Mouse (Mus musculus): ENCODE data around the gene Zdhhc14. TPM values are rescaled to one million over a fixed set of nuclear protein-coding genes. Genes with fewer than 3 reads are reported as not detected.

The Zdhhc14 gene
- polyA plus RNA-seq, 1 experiment from 2014 or later = 2.2 TPM

- Histone ChIP-seq H3K27me3 (no peaks in the 10 kb centered on the region), H3K27ac (no peak overlapping the region), H3K36me3 (no peaks in the 10 kb centered on the region), H3K9me3 (no peaks in the 10 kb centered on the region), H3K9ac (replicated peaks) (no peak overlapping the region), H3K4me3 (replicated peaks) (no peak overlapping the region), H3K4me2 (no peak overlapping the region), H3K4me1 (replicated peaks) (peaks cover 3% of the 10 kb centered on the region; the same call in 1 of the 2 replicates)
- ATAC-seq (ENCODE audit: insufficient number of reproducible peaks, insufficient read depth, low FRiP score, low TSS enrichment, low read depth) = no peak
- 70% methylated on average over 7 of the region's 7 CpGs for WGBS
These were observed 14.2 kb downstream of the Zdhhc14 start for GRCm38 (mm10) chr17:5506553-5506952.

DNA sequence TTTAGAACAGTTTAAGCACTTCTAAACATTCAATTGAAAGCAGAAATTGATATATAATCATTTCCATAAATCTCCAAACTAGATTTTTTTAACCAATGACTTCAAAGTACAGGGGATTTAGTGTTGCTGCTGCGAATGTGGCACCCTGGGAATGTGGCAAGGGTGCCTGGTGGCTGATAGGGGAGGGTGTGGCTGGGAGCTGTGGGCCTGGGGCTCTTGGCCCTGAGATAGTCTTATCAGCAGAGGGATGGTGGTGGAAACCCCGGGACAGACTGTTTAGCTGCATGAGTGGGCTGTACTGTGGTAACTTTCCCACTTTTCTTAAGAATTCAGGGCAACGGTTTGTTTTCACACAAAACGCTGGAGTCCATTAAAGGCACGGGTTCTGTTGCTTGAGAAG, 14.6 kb downstream of the Zdhhc14 start:
- 66% methylated on average over 5 of the region's 5 CpGs for WGBS
- Histone ChIP-seq H3K4me2 (no peak overlapping the region), H3K4me1 (replicated peaks) (peaks cover 3% of the 10 kb centered on the region; the same call in 1 of the 2 replicates), H3K4me3 (replicated peaks) (no peak overlapping the region), H3K27me3 (no peaks in the 10 kb centered on the region), H3K36me3 (no peaks in the 10 kb centered on the region), H3K9me3 (no peaks in the 10 kb centered on the region), H3K9ac (replicated peaks) (no peak overlapping the region), H3K27ac (no peak overlapping the region)
- ATAC-seq (ENCODE audit: insufficient number of reproducible peaks, insufficient read depth, low FRiP score, low TSS enrichment, low read depth) = no peak

- Histone ChIP-seq H3K36me3 (no peaks in the 10 kb centered on the region), H3K9me3 (no peaks in the 10 kb centered on the region), H3K9ac (replicated peaks) (no peak overlapping the region), H3K4me1 (replicated peaks) (peaks cover 3% of the 10 kb centered on the region; the same call in 1 of the 2 replicates), H3K4me3 (replicated peaks) (no peak overlapping the region), H3K27me3 (no peaks in the 10 kb centered on the region), H3K27ac (no peak overlapping the region), H3K4me2 (no peak overlapping the region)
- 88% methylated on average over 4 of the region's 4 CpGs for WGBS
- no peak for ATAC-seq (ENCODE audit: insufficient number of reproducible peaks, insufficient read depth, low FRiP score, low TSS enrichment, low read depth)
These were observed 15.7 kb downstream of the Zdhhc14 start for GRCm38 (mm10) chr17:5508030-5508429.

DNA sequence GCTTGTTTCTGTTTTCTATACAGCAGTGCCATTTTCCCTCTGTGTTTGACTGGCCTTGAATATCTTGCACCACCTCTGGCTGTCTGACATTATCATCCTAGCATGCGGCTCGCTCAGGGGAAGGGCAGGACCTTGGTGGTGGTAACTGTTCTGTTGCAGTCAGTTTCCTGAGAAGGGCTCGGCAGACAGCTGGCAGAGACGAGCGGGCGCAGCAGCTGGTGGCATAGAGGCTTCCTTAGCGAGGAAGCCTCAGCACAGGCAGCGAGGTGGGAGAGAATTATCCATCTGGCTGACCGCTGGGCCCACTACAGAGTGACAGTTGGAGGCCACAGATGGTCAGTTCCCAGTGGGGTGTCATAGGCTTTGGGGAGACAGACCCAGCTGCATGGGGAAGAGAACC, 18.2 kb downstream of the Zdhhc14 start:
- H3K27me3 ChIP-seq = no peaks in the 10 kb centered on the region
- WGBS = 87% methylated on average over 9 of the region's 9 CpGs
- H3K9ac ChIP-seq (replicated peaks) = no peak overlapping the region
- no peak overlapping the region for H3K4me3 ChIP-seq (replicated peaks)
- H3K4me1 ChIP-seq (replicated peaks) = peaks cover 3% of the 10 kb centered on the region; the same call in 1 of the 2 replicates
- no peaks in the 10 kb centered on the region for H3K9me3 ChIP-seq
- no peak overlapping the region for H3K4me2 ChIP-seq
- no peak overlapping the region for H3K27ac ChIP-seq
- H3K36me3 ChIP-seq = no peaks in the 10 kb centered on the region
- ATAC-seq (ENCODE audit: insufficient number of reproducible peaks, insufficient read depth, low FRiP score, low TSS enrichment, low read depth) = no peak

DNA sequence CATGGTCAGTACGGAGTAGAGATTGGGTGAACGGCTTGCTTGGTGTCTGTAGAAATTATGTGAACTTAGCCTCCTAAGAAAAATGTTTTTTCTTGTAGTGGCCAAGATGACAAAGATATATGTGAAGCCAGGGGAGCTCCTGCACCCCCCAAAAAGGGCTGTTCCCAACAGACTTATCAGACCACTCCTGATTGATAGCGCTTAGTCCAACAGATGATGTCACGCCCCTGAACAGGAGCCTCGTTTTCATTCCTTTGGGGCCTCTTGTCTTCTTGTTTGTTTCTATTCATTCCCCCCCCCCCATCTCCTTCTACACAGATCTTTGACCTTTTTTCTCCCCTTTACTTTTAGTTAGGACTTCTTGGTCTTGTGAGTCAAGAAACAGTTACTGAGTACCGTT, 19.4 kb downstream of the Zdhhc14 start:
- WGBS = 86% methylated on average over 6 of the region's 6 CpGs
- H3K4me2 ChIP-seq = no peak overlapping the region
- no peak overlapping the region for H3K4me3 ChIP-seq (replicated peaks)
- no peak for ATAC-seq (ENCODE audit: insufficient number of reproducible peaks, insufficient read depth, low FRiP score, low TSS enrichment, low read depth)
- H3K27me3 ChIP-seq = no peaks in the 10 kb centered on the region
- no peak overlapping the region for H3K9ac ChIP-seq (replicated peaks)
- no peaks in the 10 kb centered on the region for H3K9me3 ChIP-seq
- no peaks in the 10 kb centered on the region for H3K36me3 ChIP-seq
- peaks cover under 1% of the 10 kb centered on the region; the same call in 1 of the 2 replicates for H3K4me1 ChIP-seq (replicated peaks)
- no peak overlapping the region for H3K27ac ChIP-seq

DNA sequence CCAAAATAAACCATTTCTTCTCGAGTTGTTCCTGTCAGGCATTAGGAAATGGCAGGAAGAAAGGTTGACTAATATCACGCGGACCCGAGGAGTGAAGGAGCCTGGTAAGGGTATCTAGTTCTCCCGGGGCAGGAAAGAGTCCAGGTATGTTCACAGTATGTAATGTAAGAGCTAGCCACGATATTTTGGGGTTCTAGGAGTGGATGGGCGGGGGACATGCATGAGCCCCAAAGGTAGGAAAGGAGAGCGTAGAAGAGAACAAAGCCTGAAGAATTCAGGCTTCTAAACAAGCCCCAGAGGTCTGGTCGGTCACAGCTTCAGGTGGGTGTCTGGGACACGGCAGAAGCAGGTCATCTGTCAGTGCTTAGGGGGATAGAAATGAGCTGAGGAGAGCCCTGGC, 27.1 kb downstream of the Zdhhc14 start:
- H3K27me3 ChIP-seq = no peaks in the 10 kb centered on the region
- H3K4me1 ChIP-seq (replicated peaks) = no peaks in the 10 kb centered on the region
- no peak overlapping the region for H3K9ac ChIP-seq (replicated peaks)
- ATAC-seq (ENCODE audit: insufficient number of reproducible peaks, insufficient read depth, low FRiP score, low TSS enrichment, low read depth) = no peak
- no peak overlapping the region for H3K4me3 ChIP-seq (replicated peaks)
- no peak overlapping the region for H3K4me2 ChIP-seq
- H3K9me3 ChIP-seq = peaks cover 5% of the 10 kb centered on the region
- H3K36me3 ChIP-seq = no peaks in the 10 kb centered on the region
- WGBS = 88% methylated on average over 10 of the region's 10 CpGs
- H3K27ac ChIP-seq = no peak overlapping the region

DNA sequence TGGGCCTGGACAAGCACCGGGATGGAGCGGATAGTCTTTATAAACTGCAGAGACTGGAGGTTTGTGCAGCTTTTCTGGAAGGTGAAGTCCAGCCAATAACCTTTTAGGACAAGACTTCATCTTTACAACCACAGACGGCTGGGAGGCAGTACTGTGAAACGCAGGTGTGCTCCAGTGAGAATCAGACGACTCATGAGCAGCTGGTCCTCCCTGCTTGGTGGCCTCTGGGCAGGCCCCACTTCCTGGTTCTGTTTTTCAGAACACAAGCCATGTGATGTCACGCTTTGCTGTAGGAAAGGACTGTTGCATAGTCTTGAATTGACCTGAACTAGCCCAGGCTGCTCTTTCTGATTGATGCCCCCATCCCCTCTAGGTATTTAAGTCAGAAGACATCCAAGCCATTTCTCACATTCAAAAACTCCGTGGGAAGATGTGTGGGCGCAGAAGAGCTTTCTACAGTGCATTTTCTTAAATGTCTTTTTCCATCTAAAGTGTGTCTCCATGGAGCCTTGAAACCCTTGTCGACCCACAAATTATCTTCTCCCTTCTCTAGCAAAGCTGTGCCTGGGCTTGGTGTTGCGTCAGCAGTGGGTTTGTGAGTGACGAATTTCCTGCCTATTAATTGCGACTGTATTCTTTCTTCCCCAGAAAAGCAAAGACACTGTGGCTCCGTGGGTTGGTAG, 27.7 kb downstream of the Zdhhc14 start:
- H3K4me1 ChIP-seq (replicated peaks) = no peaks in the 10 kb centered on the region
- 79% methylated on average over 13 of the region's 13 CpGs for WGBS
- no peak for ATAC-seq (ENCODE audit: insufficient number of reproducible peaks, insufficient read depth, low FRiP score, low TSS enrichment, low read depth)

GRCm38 (mm10) chr17:5521532-5521931, 29.2 kb downstream of the Zdhhc14 start:
- 85% methylated on average over 1 of the region's 1 CpGs for WGBS
- no peak for ATAC-seq (ENCODE audit: insufficient number of reproducible peaks, insufficient read depth, low FRiP score, low TSS enrichment, low read depth)
- no peak overlapping the region for H3K27ac ChIP-seq

More for the DNA sequence above, 27.7 kb downstream of the Zdhhc14 start:
- Histone ChIP-seq H3K4me2 (no peak overlapping the region), H3K4me3 (replicated peaks) (no peak overlapping the region), H3K27ac (no peak overlapping the region), H3K9ac (replicated peaks) (no peak overlapping the region), H3K36me3 (no peaks in the 10 kb centered on the region), H3K9me3 (peaks cover 5% of the 10 kb centered on the region), H3K27me3 (no peaks in the 10 kb centered on the region)

DNA sequence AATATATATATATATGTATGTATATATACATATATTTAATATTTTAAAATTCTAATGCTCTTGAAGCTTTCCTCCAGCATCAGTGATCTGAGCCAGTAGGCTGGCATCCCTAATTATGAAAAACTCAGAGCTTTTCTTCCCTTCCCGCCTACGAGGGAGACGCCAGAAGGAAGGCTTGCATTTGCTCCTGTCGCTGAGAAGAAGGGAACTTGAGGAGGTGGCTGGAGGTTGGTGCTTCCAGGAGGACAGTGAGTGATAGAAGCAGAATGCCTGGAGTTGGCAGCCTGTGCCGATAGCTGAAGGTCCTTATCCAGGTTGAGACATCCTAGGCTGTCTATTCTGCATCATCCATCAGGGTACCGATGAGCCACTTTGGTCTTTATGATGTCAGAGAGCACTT, 37.2 kb downstream of the Zdhhc14 start:
- Histone ChIP-seq H3K9ac (replicated peaks) (no peak overlapping the region), H3K4me3 (replicated peaks) (no peak overlapping the region), H3K4me1 (replicated peaks) (no peaks in the 10 kb centered on the region), H3K27ac (no peak overlapping the region), H3K27me3 (no peaks in the 10 kb centered on the region), H3K9me3 (no peaks in the 10 kb centered on the region), H3K4me2 (no peak overlapping the region), H3K36me3 (no peaks in the 10 kb centered on the region)
- no peak for ATAC-seq (ENCODE audit: insufficient number of reproducible peaks, insufficient read depth, low FRiP score, low TSS enrichment, low read depth)
- WGBS = 88% methylated on average over 6 of the region's 6 CpGs

More at GRCm38 (mm10) chr17:5521532-5521931, 29.2 kb downstream of the Zdhhc14 start:
- Histone ChIP-seq H3K4me1 (replicated peaks) (no peaks in the 10 kb centered on the region), H3K4me2 (no peak overlapping the region), H3K9ac (replicated peaks) (no peak overlapping the region), H3K4me3 (replicated peaks) (no peak overlapping the region), H3K27me3 (no peaks in the 10 kb centered on the region), H3K36me3 (no peaks in the 10 kb centered on the region), H3K9me3 (peaks cover 5% of the 10 kb centered on the region)

DNA sequence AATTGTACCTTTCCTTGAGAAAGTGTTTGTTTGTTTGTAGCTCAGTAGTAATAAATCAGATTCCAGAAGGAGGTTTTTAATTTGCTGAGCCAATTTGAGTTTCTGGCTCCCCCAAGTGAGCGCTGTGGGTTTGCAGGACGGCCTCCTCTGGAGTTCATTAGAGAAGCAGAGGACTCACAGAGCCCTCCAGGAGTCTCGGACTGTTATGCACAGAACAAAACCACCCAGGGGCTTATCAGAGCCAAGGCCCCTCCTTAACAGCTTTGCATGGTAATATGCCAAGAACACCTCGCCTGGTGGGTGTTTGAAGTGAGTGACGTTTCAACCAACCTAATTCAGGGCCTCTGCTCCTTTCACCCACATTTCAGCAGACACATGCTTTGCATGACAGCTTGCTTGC, 40.5 kb downstream of the Zdhhc14 start:
- Histone ChIP-seq H3K27ac (no peak overlapping the region), H3K9ac (replicated peaks) (no peak overlapping the region), H3K4me3 (replicated peaks) (no peak overlapping the region), H3K9me3 (no peaks in the 10 kb centered on the region), H3K36me3 (no peaks in the 10 kb centered on the region), H3K4me1 (replicated peaks) (no peaks in the 10 kb centered on the region), H3K27me3 (no peaks in the 10 kb centered on the region), H3K4me2 (no peak overlapping the region)
- no peak for ATAC-seq (ENCODE audit: insufficient number of reproducible peaks, insufficient read depth, low FRiP score, low TSS enrichment, low read depth)
- WGBS = 19% methylated on average over 5 of the region's 5 CpGs

GRCm38 (mm10) chr17:5535357-5535756, 43.0 kb downstream of the Zdhhc14 start:
- H3K4me1 ChIP-seq (replicated peaks) = no peaks in the 10 kb centered on the region
- no peak overlapping the region for H3K9ac ChIP-seq (replicated peaks)
- 13% methylated on average over 2 of the region's 4 CpGs for WGBS
- H3K36me3 ChIP-seq = no peaks in the 10 kb centered on the region
- no peak for ATAC-seq (ENCODE audit: insufficient number of reproducible peaks, insufficient read depth, low FRiP score, low TSS enrichment, low read depth)
- H3K27me3 ChIP-seq = no peaks in the 10 kb centered on the region
- no peaks in the 10 kb centered on the region for H3K9me3 ChIP-seq
- no peak overlapping the region for H3K4me2 ChIP-seq
- H3K4me3 ChIP-seq (replicated peaks) = no peak overlapping the region
- H3K27ac ChIP-seq = no peak overlapping the region

All from limb, embryonic 12.5 days (tissue).